Mouse (Mus musculus) kidney, postnatal 0 days (tissue): ENCODE measurements around the gene Cacna2d1. TPM values are rescaled to one million over a fixed set of nuclear protein-coding genes. Genes with fewer than 3 reads are reported as not detected.

Experiments used
- ATAC-seq: fragments of 200-750 bp; cut with Nextera tagmentation; replicated peaks from 2 replicates; pipeline ENCODE4 v1.8.0; 2017; ENCODE audit warnings: low read depth, moderate number of reproducible peaks, moderate TSS enrichment, moderate library complexity; ENCODE audit not compliant: low FRiP score
- DNase-seq: peaks from one replicate; pipeline ENCODE4 v3.0.0-alpha.2; 2016; ENCODE audit warnings: low spot score
- H3K27ac ChIP-seq: fragments of 300-500 bp; sonication (generic); 2 replicates; pipeline ENCODE4 v1.5.1; 2014; ENCODE audit warnings: mild to moderate bottlenecking
- H3K27me3 ChIP-seq: fragments of 300-500 bp; sonication (generic); 2 replicates; pipeline ENCODE4 v1.6.1; 2014; ENCODE audit warnings: low read length, mixed read lengths; ENCODE audit not compliant: insufficient read depth
- H3K36me3 ChIP-seq: fragments of 300-500 bp; sonication (generic); 2 replicates; pipeline ENCODE4 v1.6.1; 2014; ENCODE audit warnings: low read length, mixed read lengths; ENCODE audit not compliant: insufficient read depth
- H3K4me1 ChIP-seq: fragments of 300-500 bp; sonication (generic); replicated peaks from 2 replicates; pipeline ENCODE4 v1.6.1; 2014; ENCODE audit warnings: antibody characterized with exemption, low read length, mixed read lengths; ENCODE audit not compliant: insufficient read depth
- H3K4me2 ChIP-seq: fragments of 300-500 bp; sonication (generic); 2 replicates; pipeline ENCODE4 v1.6.1; 2014; ENCODE audit warnings: mild to moderate bottlenecking, low read length, moderate library complexity, mixed read lengths
- H3K4me3 ChIP-seq: fragments of 300-500 bp; sonication (generic); replicated peaks from 2 replicates; pipeline ENCODE4 v1.5.1; 2014; ENCODE audit warnings: low read depth, low read length
- H3K9ac ChIP-seq: fragments of 300-500 bp; sonication (generic); 2 replicates; pipeline ENCODE4 v1.6.1; 2014; ENCODE audit warnings: low read depth, low read length
- H3K9me3 ChIP-seq: fragments of 300-500 bp; sonication (generic); replicated peaks from 2 replicates; pipeline ENCODE4 v1.6.1; 2016; ENCODE audit warnings: low read length, inconsistent platforms, mixed read lengths
- CTCF ChIP-seq: IDR thresholded peaks from 2 replicates; pipeline ENCODE4 v1.5.1; 2016; ENCODE audit warnings: antibody characterized with exemption, low read depth, mild to moderate bottlenecking, moderate library complexity
- WGBS: fragments of 180-500 bp; shearing (Covaris S2); extraction: QIAGEN DNeasy Blood & Tissue Kit; methylation state at CpG from one replicate; pipeline ENCODE4 v1.1.7; 2014; 5-methylcytosine and 5-hydroxymethylcytosine counted together
- polyA plus RNA-seq: library from polyadenylated mRNA; unstranded; fragments of >200 nt; fragmentation: Nextera tagmentation; extraction: Ambion mirVana; gene quantifications from 2 replicates; pipeline ENCODE4 v1.2.1, GENCODE M21; 2015

Cacna2d1 gene
- polyA plus RNA-seq, 1 experiment from 2014 or later: 9.7 TPM

- ATAC-seq (no peak), DNase-seq (no peak)
- Histone ChIP-seq H3K9ac (no peak overlapping the region), H3K9me3 (no peaks in the 10 kb centered on the region), H3K27ac (no peak overlapping the region), H3K4me3 (no peak overlapping the region), H3K4me1 (0 out of 2 replicates have a peak, but pooled peaks cover 11% of the 10 kb centered on the region), H3K36me3 (no peaks in the 10 kb centered on the region), H3K27me3 (no peaks in the 10 kb centered on the region), H3K4me2 (no peak overlapping the region)
- no peak for TF ChIP-seq CTCF
- 46% methylated on average over 6 of the region's 6 CpGs for WGBS
Observed at GRCm38 (mm10) chr5:15933017-15933416, 1.5 kb upstream of the Cacna2d1 start.

- no peak for TF ChIP-seq CTCF
Observed at GRCm38 (mm10) chr5:15933581-15934375, 713 bp upstream of the Cacna2d1 start.

GRCm38 (mm10) chr5:15935234-15935728 is 790 bp downstream of the Cacna2d1 start:
- peak overlapping the region; percentile 80 for H3K4me2 ChIP-seq
- 2% methylated on average over 27 of the region's 27 CpGs for WGBS
- no peak for TF ChIP-seq CTCF
- DNase-seq: peak; percentile 48
- peak overlapping the region; percentile 57 for H3K4me3 ChIP-seq
- H3K9ac ChIP-seq: peak overlapping the region; percentile 74
- H3K27me3 ChIP-seq: no peaks in the 10 kb centered on the region
- peak overlapping the region; percentile 76 for H3K27ac ChIP-seq
- ATAC-seq: peak; percentile 9; the same call in 1 of the 2 replicates
- H3K9me3 ChIP-seq: no peaks in the 10 kb centered on the region
- H3K4me1 ChIP-seq: 0 out of 2 replicates have a peak, but pooled peaks cover 11% of the 10 kb centered on the region
- H3K36me3 ChIP-seq: no peaks in the 10 kb centered on the region

More at GRCm38 (mm10) chr5:15933581-15934375, 713 bp upstream of the Cacna2d1 start:
- Histone ChIP-seq H3K36me3 (no peaks in the 10 kb centered on the region), H3K9me3 (no peaks in the 10 kb centered on the region), H3K27me3 (no peaks in the 10 kb centered on the region), H3K4me3 (peak overlapping the region; percentile 57), H3K9ac (peak overlapping the region; percentile 74), H3K27ac (peak overlapping the region; percentile 76), H3K4me2 (peak overlapping the region; percentile 80), H3K4me1 (0 out of 2 replicates have a peak, but pooled peaks cover 11% of the 10 kb centered on the region)
- 9% methylated on average over 17 of the region's 17 CpGs for WGBS
- ATAC-seq (peak; percentile 18; the same call in 1 of the 2 replicates), DNase-seq (peak; percentile 35)

GRCm38 (mm10) chr5:15935831-15936710 is 1.6 kb downstream of the Cacna2d1 start:
- DNase-seq: peak; percentile 34
- no peaks in the 10 kb centered on the region for H3K9me3 ChIP-seq
- peak overlapping the region; percentile 74 for H3K9ac ChIP-seq

GRCm38 (mm10) chr5:15941191-15941725 is 6.8 kb downstream of the Cacna2d1 start:
- H3K4me1 ChIP-seq: no peaks in the 10 kb centered on the region
- DNase-seq (no peak), ATAC-seq (no peak)
- no peak overlapping the region for H3K9ac ChIP-seq
- no peaks in the 10 kb centered on the region for H3K27me3 ChIP-seq
- no peak overlapping the region for H3K4me3 ChIP-seq
- H3K36me3 ChIP-seq: no peaks in the 10 kb centered on the region
- no peak overlapping the region for H3K4me2 ChIP-seq
- H3K9me3 ChIP-seq: no peaks in the 10 kb centered on the region
- WGBS: 29% methylated on average over 6 of the region's 6 CpGs
- H3K27ac ChIP-seq: no peak overlapping the region
- no peak for TF ChIP-seq CTCF

More at GRCm38 (mm10) chr5:15935831-15936710, 1.6 kb downstream of the Cacna2d1 start:
- H3K36me3 ChIP-seq: no peaks in the 10 kb centered on the region
- no peak for ATAC-seq
- H3K4me2 ChIP-seq: peak overlapping the region; percentile 80
- no peak overlapping the region for H3K27ac ChIP-seq
- peak overlapping the region; percentile 57 for H3K4me3 ChIP-seq
- no peaks in the 10 kb centered on the region for H3K27me3 ChIP-seq
- no peak for TF ChIP-seq CTCF
- H3K4me1 ChIP-seq: 0 out of 2 replicates have a peak, but pooled peaks cover 11% of the 10 kb centered on the region
- WGBS: 29% methylated on average over 14 of the region's 14 CpGs
